Mouse (Mus musculus) left cerebral cortex, postnatal 4 days (tissue): ENCODE results near the gene Susd3. TPM values are rescaled to one million over a fixed set of nuclear protein-coding genes. Genes with fewer than 3 reads are reported as not detected.

Experiments
- DNase-seq: peaks from one replicate; pipeline ENCODE4 v3.0.0-alpha.2; 2022
- intact Hi-C: fragments of 180-260 bp; cut with DNase I; formaldehyde crosslinking; loops from one replicate; pipeline ENCODE4 v1.15.1; 2025
- total RNA-seq, 2 experiments: library from RNA; stranded (reverse); gene quantifications; 2 replicates each; pipeline ENCODE4 v1.2.3; 2021

The Susd3 gene
- total RNA-seq, 2 experiments from 2014 or later: 0.54 to 0.58 TPM

DNA sequence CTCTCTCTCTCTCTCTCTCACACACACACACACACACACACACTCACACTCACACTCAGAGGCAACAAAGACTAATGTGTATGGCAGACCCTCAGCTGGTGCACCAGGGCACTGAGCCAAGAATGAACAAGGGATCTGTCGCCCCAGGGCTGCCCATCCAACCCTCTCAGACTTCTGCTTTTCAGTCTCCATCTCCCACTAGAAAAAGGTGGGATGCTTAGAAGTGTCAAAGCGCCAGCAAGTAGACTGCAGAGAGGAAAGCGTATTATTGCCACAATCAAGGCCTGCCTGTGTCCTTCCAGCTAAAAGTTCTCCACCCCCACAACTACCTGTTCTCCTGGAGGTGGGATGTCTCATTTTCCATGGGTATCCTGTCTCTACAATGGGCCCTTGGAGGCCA is 34.1 kb downstream of the Susd3 start:
- DNase-seq: peak; percentile 53

DNA sequence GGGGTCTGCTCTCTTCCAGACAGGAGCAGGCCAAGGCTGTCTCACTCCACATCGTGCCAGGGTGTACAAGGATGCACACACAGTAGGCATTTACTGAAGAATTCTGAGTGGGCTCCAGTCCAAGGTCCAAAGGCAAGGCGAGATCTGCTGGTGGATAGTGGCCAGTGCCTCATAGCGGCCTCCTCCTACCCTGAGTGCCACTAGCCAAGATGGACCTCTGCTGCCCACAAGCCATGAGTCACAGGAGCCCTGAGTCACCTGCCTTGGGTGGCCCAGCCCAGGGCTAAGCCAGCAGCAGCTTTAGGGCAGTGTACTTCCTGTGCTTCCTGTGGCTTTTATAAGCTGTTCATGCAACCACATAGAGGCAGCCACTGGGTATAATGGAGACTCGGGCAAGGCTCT is 35.0 kb downstream of the Susd3 start:
- DNase-seq: no peak
- intact Hi-C loops: no loop called here

More for the DNA sequence above, 34.1 kb downstream of the Susd3 start:
- intact Hi-C loops: no loop called here

DNA sequence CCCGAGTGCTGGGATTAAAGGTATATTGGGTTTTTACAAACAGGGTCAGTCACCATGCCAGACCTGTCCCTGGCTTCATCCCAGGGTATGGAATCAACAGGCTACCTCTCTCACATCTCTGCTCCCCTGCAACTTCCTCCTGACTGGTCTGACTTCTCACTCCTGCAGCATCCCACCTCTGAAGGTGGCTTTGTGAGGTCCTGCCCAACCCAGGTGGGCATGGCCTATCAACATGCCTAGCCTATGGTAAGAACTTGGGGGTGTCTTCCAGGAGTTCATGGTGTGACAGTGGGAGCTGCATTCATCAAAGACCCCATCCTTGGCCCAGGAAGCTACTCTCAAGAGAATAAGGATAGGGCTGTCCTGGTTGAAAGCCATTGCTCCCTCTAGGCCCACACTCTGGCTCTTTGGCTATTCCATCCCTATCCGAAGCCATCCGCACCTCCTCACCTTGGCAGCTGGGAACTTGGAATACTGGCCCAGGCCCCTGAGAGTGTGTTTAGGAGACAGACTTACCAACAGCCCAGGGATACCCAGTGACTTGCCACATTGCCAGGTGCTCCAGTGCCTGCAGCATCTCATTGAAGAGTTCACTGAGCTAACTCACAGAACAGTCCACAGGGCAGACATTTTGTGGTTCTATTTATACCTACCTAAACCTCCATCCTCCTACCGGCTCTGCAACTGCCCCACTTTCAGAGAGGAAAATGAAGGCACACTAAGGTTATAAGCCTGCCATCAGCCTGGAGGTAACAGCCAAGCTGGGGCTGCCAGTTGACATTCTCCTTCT is 35.6 kb downstream of the Susd3 start:
- intact Hi-C loops: no loop called here

DNA sequence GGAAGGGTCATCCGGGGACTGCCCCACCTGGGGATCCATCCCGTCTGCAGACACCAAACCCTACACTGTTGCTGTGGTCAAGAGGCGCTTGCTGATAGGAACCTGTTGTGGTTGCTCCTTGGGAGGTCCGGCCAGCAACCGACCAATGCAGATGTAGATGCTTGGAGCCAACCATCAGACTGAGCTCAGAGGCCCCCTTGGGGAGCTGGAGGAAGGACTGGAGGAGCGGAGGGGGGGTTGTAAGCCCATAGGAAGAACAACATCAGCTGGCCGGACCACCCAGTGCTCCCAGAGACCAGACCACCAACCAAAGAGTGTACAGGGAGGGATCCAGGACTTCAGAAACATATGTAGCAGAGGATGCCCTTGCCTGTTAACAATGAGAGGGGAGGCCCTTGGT is 39.2 kb downstream of the Susd3 start:
- intact Hi-C loops: no loop called here
- no peak for DNase-seq

More for the DNA sequence above, 35.6 kb downstream of the Susd3 start:
- DNase-seq: no peak

DNA sequence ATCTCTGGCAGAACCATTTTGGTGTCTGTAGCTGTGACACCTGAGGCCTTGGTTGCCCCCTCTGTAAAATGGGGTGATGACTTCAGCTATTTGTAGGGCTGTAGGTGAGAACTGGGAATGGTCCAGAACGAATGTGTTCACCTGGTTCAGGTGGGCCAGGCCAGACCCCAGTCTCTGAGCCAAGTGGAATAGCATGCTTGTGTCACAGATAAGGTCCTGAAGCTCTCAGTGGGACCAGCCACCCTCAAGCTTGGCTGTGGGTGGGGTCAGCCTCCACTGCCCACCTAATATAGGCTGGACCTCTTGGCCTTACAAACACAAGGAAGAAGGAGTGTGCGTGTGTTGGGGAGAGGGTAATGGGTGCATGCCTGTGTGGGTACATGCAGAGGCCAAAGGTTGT is 42.2 kb downstream of the Susd3 start:
- intact Hi-C loops: no loop called here

DNA sequence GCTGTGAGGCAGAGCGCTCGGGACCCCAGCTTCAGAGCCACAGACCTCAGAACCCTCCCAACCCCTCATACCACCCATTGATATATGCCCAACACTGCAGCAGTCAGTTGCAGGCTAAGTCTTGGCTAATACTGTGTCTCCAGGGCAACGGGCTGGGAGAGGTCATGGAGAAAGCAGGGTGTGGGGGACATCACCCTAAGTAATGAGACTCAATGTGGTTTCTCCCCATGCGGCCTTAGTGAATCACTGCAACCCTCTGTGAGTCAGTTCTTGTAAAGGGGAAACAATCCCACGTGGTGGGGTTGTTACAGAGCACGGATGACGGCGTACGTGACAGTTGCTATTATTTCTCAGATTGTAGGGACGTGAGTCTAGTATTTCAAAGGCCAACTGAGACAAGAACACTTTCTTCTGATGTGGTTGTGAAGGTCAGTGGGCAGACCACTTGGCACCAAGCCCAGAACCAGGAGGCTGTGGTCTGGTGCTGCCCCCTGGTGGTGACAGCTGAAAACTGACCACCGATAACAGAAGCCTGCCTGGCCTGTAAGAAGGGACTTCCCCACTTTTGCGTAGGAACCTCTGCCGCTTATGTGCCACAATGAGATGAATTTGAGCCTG is 43.0 kb downstream of the Susd3 start:
- DNase-seq: peak; percentile 87
- intact Hi-C loops: no loop called here

More for the DNA sequence above, 42.2 kb downstream of the Susd3 start:
- DNase-seq: no peak

DNA sequence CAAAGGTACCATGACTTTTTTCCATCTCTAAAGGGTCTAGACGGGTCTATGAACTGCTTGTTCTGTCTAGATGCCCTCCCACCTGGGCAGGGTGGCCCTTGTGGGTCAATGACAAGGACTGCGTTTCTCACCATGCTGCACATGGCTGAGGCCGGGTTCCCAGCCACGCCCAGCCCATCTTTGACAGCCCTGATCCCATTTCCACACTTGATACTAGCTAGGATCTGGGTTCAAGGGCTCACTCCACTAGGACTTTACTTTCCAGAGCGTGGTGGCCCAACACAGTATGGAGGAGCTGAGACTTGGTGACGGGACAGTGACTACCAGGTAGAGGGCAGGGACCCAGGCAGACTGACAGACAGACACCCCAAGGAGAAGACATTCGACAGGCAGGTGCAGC is 46.0 kb downstream of the Susd3 start:
- DNase-seq: no peak
- intact Hi-C loops: no loop called here

DNA sequence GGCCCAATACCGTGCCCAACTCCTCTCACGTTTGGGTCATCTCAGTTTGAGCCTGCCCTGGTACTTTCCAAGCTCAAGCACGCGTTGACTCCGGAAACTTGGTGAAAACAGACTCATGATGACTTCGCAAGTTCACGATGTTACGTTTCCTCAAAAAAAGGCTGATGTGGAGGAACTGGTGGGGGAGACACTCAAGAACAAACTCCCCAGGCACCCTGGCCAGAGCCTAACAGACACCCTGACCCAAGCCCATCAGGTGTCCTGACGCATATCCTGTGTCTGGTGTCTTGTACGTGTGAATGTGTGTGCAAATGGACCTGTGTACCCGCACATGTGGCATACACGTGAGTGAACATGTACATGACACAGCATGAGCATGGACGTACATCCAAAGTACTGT is 47.8 kb downstream of the Susd3 start:
- intact Hi-C loops: no loop called here
- DNase-seq: no peak

DNA sequence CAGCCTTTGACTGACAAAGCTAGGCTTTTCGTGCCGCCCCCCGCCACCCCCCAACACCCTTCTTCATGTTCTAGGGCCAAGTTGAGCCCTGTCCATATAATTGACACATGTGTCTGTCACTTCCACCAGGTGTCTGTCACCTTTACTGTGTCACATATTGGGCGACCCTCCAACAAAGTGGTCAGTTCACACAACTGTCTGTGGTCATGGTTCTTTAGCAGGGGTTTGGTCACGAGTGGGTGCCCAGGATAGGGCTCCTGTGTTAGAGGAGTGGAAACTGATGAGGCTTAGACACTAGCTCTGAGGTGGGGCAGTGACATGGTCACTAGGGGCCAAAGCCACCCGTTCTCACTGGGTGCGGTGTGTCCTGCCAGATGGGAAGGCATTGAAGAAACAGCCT is 48.6 kb downstream of the Susd3 start:
- no peak for DNase-seq
- intact Hi-C loops: no loop called here

DNA sequence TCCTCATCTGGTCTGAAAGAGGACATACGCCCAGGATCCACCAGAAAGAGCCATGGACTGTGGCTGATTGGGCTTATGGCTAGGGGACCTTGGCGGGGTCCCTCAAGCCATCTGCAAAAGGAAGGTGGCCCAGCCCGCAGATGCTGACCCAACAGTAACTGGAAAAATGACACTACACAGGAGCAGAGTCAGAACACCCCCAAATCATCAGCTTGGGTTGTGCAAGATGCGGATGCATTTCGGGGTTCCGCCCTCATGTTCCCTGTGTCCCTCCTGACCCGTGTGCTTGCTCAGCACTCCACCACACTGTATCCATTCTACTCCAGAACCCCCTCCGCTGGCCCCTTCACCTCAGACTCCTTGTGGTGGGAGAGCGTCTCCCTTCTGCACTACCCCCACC is 49.8 kb downstream of the Susd3 start:
- no peak for DNase-seq
- intact Hi-C loops: no loop called here

DNA sequence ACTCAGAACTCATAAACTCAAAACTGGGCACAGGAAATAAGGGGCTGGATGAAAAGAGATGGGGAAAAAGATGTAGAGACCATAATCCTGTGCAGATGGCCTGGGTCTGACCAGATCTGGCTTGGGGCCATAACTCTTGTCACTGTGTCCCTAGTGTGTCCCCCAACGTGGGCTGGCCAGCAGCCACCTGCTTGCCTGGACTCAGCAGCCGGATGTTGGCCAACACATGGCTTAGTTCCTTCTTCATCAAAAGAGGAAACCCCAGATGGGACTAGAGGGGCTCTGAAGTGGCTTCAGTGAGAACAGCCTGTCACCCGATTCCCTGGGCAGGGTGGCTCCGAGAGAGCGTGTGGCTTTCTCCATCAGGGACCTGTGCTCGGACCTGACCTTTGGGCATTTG is 51.7 kb downstream of the Susd3 start:
- intact Hi-C loops: no loop called here
- DNase-seq: peak; percentile 86

DNA sequence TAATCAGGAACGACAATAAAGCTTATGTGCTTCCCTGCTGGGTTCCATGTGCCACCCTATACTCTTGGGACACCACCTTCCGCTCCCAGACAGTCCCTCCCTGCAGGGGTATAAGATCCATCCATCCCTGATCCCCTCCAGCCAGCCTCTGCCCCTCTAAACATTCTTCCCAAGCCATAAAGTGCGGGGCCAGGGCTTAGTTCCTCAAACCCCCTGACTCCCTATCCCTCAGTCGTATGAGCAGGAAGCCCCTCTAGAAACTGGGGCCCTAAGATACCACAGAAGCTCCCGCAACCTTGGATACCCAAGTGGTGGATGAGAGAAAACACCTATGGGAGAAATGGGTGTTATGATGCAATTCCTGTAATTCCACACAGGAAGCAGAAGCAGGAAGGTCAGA is 52.3 kb downstream of the Susd3 start:
- no peak for DNase-seq
- intact Hi-C loops: no loop called here

DNA sequence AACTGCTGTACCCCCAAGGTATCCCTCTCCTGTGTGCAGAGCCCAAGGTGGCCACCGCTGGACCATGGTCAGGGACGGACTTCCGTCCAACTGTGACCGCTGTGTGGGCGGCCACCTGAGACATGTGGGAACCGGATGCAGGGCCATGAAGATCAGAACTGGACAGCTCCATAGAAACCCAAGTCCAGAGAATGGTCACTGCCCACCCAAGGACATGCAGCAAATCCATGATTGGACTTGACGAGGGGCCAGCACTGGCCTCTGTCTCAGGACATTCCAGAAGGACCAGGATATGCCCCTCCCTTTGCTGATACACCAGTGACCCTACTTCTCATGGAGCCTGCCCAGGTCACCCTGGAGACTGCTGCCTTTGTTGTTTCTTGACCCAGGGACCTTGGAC is 52.9 kb downstream of the Susd3 start:
- DNase-seq: no peak

DNA sequence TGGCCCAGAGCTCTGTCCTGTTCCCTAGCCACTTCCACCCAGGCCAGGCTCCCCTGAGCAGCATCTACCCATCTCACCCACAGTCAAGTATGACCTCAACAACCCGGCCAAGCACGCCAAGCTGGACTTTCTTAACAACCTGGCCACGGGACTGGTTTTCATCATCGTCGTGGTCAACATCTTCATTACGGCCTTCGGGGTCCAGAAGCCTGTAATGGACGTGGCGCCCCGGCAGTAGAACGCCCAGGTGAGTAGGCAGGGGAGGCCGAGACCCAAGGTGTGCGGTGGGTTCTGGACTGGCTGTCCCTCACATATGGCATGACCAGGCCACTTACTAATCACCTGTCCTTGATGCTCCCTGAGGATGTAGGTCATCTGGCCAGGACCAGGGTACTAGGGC is 53.7 kb downstream of the Susd3 start:
- intact Hi-C loops: no loop called here
- DNase-seq: no peak

More for the DNA sequence above, 52.9 kb downstream of the Susd3 start:
- intact Hi-C loops: no loop called here

DNA sequence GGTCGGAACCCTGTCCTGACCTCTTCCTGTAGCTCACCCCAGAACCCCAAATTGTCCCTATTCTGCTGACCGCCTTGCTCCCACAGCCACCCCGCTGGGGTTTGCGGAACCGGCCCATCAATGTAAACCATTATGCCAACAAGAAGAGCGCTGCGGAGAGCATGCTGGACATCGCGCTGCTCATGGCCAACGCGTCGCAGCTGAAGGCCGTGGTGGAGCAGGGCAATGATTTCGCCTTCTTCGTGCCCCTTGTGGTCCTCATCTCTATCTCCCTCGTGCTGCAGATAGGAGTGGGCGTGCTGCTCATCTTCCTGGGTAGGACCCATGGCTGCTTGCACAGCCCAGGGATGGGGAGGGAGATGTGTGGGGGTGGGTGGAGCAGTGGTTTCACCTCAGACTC is 54.9 kb downstream of the Susd3 start:
- intact Hi-C loops: no loop called here

DNA sequence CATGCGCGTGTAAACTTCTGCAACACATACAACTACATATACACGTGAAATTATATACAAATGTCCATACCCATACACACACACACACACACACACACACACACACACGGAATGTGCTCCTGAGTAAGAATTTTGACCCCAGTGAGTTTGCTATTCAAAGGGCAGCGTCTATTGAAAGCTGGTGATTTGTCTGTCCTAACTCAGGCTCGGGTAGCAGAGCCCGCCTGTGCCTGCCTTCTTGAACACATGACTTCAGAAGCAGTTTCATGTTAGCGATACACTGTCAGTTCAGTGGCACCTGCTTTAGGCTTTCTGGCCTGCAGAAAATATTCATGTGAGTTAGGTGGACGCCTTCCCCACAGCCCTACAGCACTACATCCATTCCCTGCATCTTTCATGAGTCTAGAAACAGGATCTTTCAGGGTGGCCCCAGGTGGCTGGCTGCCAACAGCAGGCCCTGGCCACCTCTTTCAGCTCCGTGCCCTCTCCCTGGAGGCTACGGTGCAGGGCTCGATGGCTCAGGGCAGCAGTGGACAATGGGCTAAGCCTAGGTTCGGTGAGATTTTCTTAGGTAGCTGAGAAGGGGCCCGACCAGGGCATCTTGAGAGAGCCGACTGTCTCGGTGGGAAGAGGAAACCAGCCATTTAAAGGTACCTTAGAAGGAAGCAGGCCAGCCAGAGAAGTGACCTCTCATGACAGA is 56.2 kb downstream of the Susd3 start:
- no peak for DNase-seq
- intact Hi-C loops: no loop called here

More for the DNA sequence above, 54.9 kb downstream of the Susd3 start:
- DNase-seq: no peak

DNA sequence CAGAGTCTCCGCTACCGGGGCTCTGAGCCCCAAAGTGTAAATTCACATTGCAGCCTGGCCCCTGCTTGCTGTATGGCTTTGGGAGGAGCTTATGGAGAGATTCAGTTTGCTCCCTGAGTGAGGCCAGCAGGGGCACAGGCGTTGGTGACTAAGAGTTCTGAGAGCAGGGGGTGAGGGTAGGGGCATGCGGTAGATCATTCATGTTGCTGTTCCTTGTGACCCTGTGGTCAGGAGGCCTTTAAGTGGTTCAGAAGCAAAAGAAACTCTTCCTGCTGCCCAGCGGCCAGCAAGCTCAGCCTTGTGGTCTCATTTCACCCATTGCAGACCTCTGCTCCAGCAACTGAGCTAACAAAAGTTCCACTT is 56.9 kb downstream of the Susd3 start:
- DNase-seq: no peak
- intact Hi-C loops: no loop called here

DNA sequence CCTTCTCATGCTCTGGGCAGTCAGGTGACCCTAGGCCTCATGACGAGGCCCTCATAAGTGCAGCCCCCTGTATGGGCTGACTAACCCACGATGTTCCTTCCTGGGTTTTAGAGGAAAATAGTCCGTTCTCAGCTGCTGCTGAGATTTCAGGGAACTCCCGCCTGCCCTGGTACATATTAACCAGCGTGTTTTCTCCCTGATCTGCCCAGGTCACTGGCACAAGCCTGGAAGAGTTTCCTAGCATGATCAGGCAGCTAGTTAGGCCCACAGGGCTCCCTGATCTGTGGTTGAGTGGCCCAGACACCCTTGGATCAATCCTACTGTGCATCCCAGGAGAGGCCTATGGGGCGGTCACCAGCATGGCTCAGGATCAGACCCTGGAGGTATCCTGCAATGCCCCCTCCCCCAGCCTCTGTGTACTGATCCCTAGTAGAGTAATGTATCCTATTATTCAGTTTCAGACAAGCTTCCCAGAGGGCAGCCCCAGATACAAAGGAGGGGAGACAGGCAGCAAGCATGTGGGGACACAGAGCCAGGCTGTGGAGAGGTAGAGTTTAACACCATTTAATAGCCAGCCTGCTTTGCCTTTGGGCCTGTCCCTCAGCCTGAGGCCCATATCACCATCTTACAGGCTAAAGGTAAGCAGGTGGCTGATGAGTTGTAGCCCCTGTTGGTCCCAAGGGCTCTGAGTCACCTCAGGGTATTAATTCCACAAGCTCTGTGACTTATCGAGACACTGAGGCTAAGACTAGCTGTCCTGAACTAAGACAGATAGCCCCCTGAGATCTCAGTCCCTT is 57.4 kb downstream of the Susd3 start:
- intact Hi-C loops: no loop called here
- no peak for DNase-seq

DNA sequence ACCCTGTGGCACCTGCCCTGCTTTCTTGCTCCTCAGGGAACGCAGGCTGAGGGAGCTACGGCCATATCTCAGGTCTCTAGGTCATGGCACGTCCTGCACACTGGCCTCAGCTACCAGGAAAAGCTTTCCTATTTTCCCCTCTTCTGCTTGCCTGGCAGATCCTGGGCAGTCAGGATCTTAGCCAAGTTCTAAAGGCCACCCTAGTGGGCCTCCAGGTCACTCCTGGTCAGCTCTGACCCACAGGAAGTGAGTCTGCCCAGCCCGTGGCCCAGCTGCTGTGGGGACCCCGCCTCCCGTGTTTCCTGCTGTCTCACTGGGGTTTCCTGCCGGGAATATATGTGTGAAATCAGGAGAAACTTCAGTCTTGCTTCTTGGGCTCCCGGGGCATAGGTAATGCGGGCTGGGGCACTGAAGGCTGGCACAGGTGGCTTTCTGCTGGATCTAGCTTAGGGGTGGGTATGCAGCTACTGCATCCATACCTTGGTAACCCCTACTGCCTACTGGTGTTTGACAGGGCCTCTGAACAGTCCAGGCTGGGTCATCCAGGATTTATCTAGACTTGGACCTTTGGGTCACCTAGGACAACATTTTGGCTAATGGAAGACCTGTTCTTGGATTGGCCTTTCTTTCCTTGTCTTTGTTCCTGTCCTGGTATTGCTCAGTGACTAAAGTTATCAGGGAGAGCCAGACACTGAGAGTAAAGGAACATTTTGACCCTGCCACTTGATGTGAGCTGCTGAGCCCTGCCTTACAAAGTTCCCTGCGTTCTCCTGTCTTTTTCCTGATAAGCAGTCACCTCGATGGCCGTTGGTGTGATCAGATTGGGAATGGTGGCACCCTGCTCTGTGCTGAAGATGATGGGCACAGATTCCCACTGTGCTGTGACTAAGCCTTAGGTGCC is 58.3 kb downstream of the Susd3 start:
- intact Hi-C loops: no loop called here
- no peak for DNase-seq

DNA sequence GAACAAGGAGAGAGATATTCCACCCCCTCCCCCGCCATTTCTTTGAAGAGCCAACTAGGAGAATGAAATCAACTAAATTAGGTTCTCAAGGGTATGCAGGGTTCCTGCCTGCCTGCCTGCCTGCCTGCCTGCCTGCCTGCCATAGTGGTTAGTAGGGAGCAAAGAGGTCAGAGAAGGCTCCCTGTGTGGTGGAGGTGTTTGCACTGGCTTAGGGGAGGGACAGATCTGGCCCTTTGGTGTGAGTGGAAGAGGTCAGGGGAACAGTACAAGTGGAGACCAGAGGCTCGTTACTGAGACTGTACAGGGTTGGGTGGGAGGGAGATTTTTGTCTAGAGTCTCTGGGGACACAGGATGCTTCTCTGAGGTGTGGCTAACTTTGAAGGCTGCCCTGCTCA is 59.5 kb downstream of the Susd3 start:
- no peak for DNase-seq
- intact Hi-C loops: no loop called here
